Mouse (Mus musculus) adrenal gland, postnatal 0 days (tissue): ENCODE data around the gene Toporsl. TPM values are rescaled to one million over a fixed set of nuclear protein-coding genes. Genes with fewer than 3 reads are reported as not detected.

ENCODE experiments used
- polyA plus RNA-seq: library from polyadenylated mRNA; unstranded; fragments of >200 nt; fragmentation: Nextera tagmentation; extraction: Ambion mirVana; gene quantifications from 2 replicates; pipeline ENCODE4 v1.2.1, GENCODE M21; 2015

Toporsl gene
- not detected in 2 replicates for polyA plus RNA-seq

DNA sequence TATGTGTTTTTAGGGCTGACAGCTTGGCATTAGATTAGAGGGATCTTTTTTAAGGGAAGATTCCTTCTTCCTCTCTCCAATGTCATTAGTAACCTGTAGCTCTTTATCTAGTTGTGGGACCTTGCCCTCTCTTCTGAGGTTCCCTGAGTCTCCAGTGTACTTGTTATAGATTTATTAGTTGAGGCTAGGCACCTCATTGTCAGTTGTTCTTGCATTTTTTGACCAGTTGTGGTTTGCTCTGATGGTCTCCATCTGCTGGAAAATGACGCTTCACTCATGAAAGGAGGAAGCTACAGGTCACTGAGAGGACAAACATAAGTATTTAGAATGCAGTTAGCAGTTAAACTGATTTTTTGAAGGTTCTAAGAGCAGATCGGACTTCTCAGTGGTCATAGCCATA lies at the start of gene Toporsl:
TSS of gene Toporsl (plus strand) at position 348 of the 400 bp plus-strand sequence.

Other genes starting within 250 kb of the Toporsl start
- gene Smc2, start 157.0 kb upstream of the Toporsl start, polyA plus RNA-seq = 73.9 and 85.0 TPM in 2 replicates
- 0.92 TPM in 1 of 2 replicates, not detected in the other for gene Vma21-ps, start 99.0 kb upstream of the Toporsl start, polyA plus RNA-seq
- not detected in 2 replicates for gene Olfr275, start 218.3 kb downstream of the Toporsl start, polyA plus RNA-seq